Mouse (Mus musculus) kidney, embryonic 16.5 days (tissue): ENCODE measurements around the gene Cd300ld5. TPM values are rescaled to one million over a fixed set of nuclear protein-coding genes. Genes with fewer than 3 reads are reported as not detected.

ENCODE experiments used
- ATAC-seq: fragments of 200-750 bp; cut with Nextera tagmentation; 2 replicates; pipeline ENCODE4 v1.8.0; 2017; ENCODE audit warnings: moderate TSS enrichment; ENCODE audit not compliant: low FRiP score, low TSS enrichment
- H3K27ac ChIP-seq: fragments of 300-500 bp; sonication (generic); 2 replicates; pipeline ENCODE4 v1.5.1; 2014; ENCODE audit warnings: low read length
- H3K27me3 ChIP-seq: fragments of 300-500 bp; sonication (generic); 2 replicates; pipeline ENCODE4 v1.6.1; 2014; ENCODE audit warnings: low read length, control low read depth, mixed read lengths; ENCODE audit not compliant: insufficient read depth
- H3K36me3 ChIP-seq: fragments of 300-500 bp; sonication (generic); 2 replicates; pipeline ENCODE4 v1.6.1; 2014; ENCODE audit warnings: low read length, control low read depth, mixed read lengths; ENCODE audit not compliant: insufficient read depth
- H3K4me1 ChIP-seq: fragments of 300-500 bp; sonication (generic); 2 replicates; pipeline ENCODE4 v1.6.1; 2014; ENCODE audit warnings: low read length, control low read depth, mixed read lengths; ENCODE audit not compliant: insufficient read depth
- H3K4me2 ChIP-seq: fragments of 300-500 bp; sonication (generic); replicated peaks from 2 replicates; pipeline ENCODE4 v1.6.1; 2014; ENCODE audit warnings: low read depth, low read length
- H3K4me3 ChIP-seq: fragments of 300-500 bp; sonication (generic); 2 replicates; pipeline ENCODE4 v1.5.1; 2014; ENCODE audit warnings: mild to moderate bottlenecking, low read length
- H3K9ac ChIP-seq: fragments of 300-500 bp; sonication (generic); replicated peaks from 2 replicates; pipeline ENCODE4 v1.6.1; 2014; ENCODE audit warnings: low read length
- H3K9me3 ChIP-seq: fragments of 300-500 bp; sonication (generic); 2 replicates; pipeline ENCODE4 v1.6.1; 2016; ENCODE audit warnings: low read length, control low read depth
- WGBS: fragments of 180-500 bp; shearing (Covaris S2); extraction: QIAGEN DNeasy Blood & Tissue Kit; methylation state at CpG from one replicate; pipeline ENCODE4 v1.1.7; 2014; 5-methylcytosine and 5-hydroxymethylcytosine counted together
- polyA plus RNA-seq: library from polyadenylated mRNA; unstranded; fragments of >200 nt; fragmentation: Nextera tagmentation; extraction: Ambion mirVana; gene quantifications from 2 replicates; pipeline ENCODE4 v1.2.1, GENCODE M21; 2015

Gene Cd300ld5
- polyA plus RNA-seq, 1 experiment from 2014 or later: not detected

DNA sequence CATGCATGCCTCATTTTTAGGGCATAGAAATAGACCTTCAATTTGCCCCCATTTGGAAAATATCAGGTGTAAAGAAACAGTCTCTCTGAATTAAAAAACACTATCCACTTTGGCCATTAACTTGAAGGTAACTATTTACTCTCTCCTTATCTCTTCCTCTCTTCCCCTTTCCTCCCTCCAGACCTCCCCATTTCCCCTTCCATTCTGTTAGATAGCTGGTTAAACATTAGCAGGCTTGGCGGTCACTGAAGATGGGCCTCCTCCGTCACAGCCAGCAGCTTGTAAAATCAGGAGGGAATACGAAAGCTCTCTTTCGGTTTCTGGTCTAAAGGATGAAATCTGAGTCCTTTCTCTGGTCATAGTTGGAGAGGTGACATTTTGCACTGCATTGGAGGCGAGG, 38.3 kb upstream of the Cd300ld5 start:
- Histone ChIP-seq H3K4me2 (no peak overlapping the region), H3K36me3 (no peaks in the 10 kb centered on the region), H3K27me3 (no peaks in the 10 kb centered on the region), H3K4me3 (no peak overlapping the region), H3K9me3 (no peaks in the 10 kb centered on the region), H3K27ac (no peak overlapping the region), H3K4me1 (peaks cover 12% of the 10 kb centered on the region), H3K9ac (no peak overlapping the region)
- 49% methylated on average over 5 of the region's 5 CpGs for WGBS
- ATAC-seq: no peak

- Histone ChIP-seq H3K27ac (no peak overlapping the region), H3K9ac (no peak overlapping the region), H3K36me3 (no peaks in the 10 kb centered on the region), H3K27me3 (no peaks in the 10 kb centered on the region), H3K4me1 (peaks cover 12% of the 10 kb centered on the region), H3K4me2 (no peak overlapping the region), H3K9me3 (no peaks in the 10 kb centered on the region), H3K4me3 (no peak overlapping the region)
- no peak for ATAC-seq
- WGBS: 72% methylated on average over 7 of the region's 7 CpGs
Observed at GRCm38 (mm10) chr11:115075407-115075806, 37.8 kb upstream of the Cd300ld5 start.

DNA sequence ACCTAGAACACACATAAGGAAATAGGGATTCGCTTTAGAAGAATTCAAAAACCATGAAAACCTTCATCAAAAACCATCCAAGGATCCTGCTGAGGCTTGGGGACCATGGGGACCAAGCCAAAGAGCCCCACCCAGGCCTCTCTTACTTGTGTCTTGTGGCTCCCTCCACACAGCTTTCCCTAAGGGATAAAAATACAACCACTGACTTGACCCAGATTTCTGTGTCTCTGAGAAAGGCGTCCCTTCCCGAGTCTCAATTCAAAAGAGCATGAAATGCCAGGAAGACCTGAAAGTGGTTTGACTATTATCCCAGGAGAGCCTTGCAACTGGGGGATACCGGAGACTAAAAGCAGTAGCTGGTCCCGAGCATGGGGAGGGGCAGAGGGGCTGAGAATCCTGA, 35.4 kb upstream of the Cd300ld5 start:
- Histone ChIP-seq H3K9me3 (no peaks in the 10 kb centered on the region), H3K9ac (no peak overlapping the region), H3K4me2 (no peak overlapping the region), H3K27me3 (no peaks in the 10 kb centered on the region), H3K36me3 (no peaks in the 10 kb centered on the region), H3K4me1 (peaks cover 12% of the 10 kb centered on the region), H3K4me3 (no peak overlapping the region), H3K27ac (no peak overlapping the region)
- ATAC-seq: no peak
- 72% methylated on average over 5 of the region's 5 CpGs for WGBS

DNA sequence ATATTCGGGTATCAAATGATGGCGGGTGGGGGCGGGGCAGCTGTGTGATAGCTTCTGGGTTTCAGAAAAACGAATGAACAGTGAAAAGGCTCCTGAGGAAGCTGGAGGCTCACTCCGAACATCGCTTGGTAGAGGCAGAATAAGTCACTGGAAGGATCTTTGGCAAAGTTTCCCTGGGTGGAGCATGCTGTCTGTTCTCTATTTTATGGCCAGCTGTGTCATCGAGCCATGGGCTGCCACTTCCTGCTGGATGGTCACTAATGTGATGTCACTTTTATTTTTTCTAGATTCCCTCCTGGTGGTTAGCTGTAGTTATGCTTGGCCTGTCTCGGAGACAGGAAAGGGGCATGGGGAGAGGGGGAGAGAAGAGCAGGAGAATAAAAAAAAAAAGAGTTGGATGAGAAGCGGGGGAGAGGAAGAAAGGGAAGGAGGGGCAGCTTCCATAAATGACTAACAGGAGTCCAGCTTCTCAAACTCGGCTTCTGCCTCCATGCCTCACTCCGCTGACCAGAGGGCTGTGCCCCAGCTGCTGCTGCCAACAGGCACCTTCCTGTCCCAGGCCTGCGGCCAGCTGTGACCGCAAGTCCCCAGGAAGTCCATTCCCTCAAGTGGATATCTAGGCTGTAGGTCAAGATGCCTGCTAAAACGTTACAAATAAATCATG, 34.2 kb upstream of the Cd300ld5 start:
- peak overlapping the region; percentile 11; the same call in 1 of the 2 replicates for H3K4me3 ChIP-seq
- 8% methylated on average over 13 of the region's 14 CpGs for WGBS
- peak overlapping the region; percentile 67 for H3K27ac ChIP-seq
- H3K4me1 ChIP-seq: peaks cover 12% of the 10 kb centered on the region
- no peaks in the 10 kb centered on the region for H3K27me3 ChIP-seq
- H3K4me2 ChIP-seq: peak overlapping the region; percentile 42
- peak; percentile 84 for ATAC-seq
- H3K9me3 ChIP-seq: no peaks in the 10 kb centered on the region
- H3K9ac ChIP-seq: no peak overlapping the region
- no peaks in the 10 kb centered on the region for H3K36me3 ChIP-seq

- H3K4me3 ChIP-seq: peak overlapping the region; percentile 11; the same call in 1 of the 2 replicates
- peaks cover 12% of the 10 kb centered on the region for H3K4me1 ChIP-seq
- H3K27me3 ChIP-seq: no peaks in the 10 kb centered on the region
- no peaks in the 10 kb centered on the region for H3K9me3 ChIP-seq
- no peak for ATAC-seq
- H3K27ac ChIP-seq: peak overlapping the region; percentile 67
- H3K9ac ChIP-seq: no peak overlapping the region
- 9% methylated on average over 9 of the region's 9 CpGs for WGBS
- H3K36me3 ChIP-seq: no peaks in the 10 kb centered on the region
- H3K4me2 ChIP-seq: peak overlapping the region; percentile 42
Observed at GRCm38 (mm10) chr11:115071015-115071551, 33.5 kb upstream of the Cd300ld5 start.

- Histone ChIP-seq H3K27ac (no peak overlapping the region), H3K27me3 (no peaks in the 10 kb centered on the region), H3K4me1 (peaks cover 7% of the 10 kb centered on the region), H3K9me3 (no peaks in the 10 kb centered on the region), H3K9ac (no peak overlapping the region), H3K4me2 (no peak overlapping the region), H3K36me3 (no peaks in the 10 kb centered on the region), H3K4me3 (no peak overlapping the region)
- 69% methylated on average over 6 of the region's 6 CpGs for WGBS
- ATAC-seq: no peak
Observed at GRCm38 (mm10) chr11:115066768-115067167, 29.2 kb upstream of the Cd300ld5 start.

- H3K4me3 ChIP-seq: no peak within 1 kb of the TSS
- H3K36me3 ChIP-seq: no peaks in the 10 kb centered on the region
- no peak within 1 kb of the TSS for H3K4me2 ChIP-seq
- no peaks in the 10 kb centered on the region for H3K27me3 ChIP-seq
- H3K9ac ChIP-seq: no peak within 1 kb of the TSS
- no peaks in the 10 kb centered on the region for H3K4me1 ChIP-seq
- no peaks in the 10 kb centered on the region for H3K9me3 ChIP-seq
- 22% methylated on average over 5 of the region's 5 CpGs for WGBS
- no peak within 1 kb of the TSS for H3K27ac ChIP-seq
- ATAC-seq: no peak
Observed at GRCm38 (mm10) chr11:115062077-115062476, 24.5 kb upstream of the Cd300ld5 start, which contains the start of gene Cd300e. Gene Cd300e (minus strand): TSS chr11:115062177.

- H3K27ac ChIP-seq: no peak overlapping the region
- no peak overlapping the region for H3K4me2 ChIP-seq
- 69% methylated on average over 2 of the region's 2 CpGs for WGBS
- no peak overlapping the region for H3K9ac ChIP-seq
- H3K27me3 ChIP-seq: no peaks in the 10 kb centered on the region; the same call in 1 of the 2 replicates
- no peaks in the 10 kb centered on the region for H3K9me3 ChIP-seq
- no peak for ATAC-seq
- no peak overlapping the region for H3K4me3 ChIP-seq
- no peaks in the 10 kb centered on the region for H3K36me3 ChIP-seq
- no peaks in the 10 kb centered on the region for H3K4me1 ChIP-seq
Observed at GRCm38 (mm10) chr11:115059797-115060196, 22.2 kb upstream of the Cd300ld5 start.

DNA sequence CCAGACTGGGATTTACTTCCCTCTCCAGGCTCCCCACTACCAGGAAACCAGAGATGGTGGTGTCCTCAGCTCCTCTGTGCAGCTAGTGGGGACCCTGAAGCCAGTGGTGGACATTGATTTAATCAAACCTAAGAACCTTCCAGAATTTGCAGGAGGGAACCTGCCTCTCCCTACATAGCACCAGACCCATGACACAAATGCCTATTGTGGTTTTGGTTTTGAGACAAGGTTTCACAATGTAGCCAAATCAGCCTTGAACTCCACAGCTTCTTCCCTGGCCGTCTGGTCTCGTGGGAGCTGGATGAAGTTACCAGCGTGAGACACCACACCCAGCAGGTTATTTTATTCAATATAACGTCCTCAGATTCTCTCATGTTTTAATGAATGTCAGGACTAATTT, 21.1 kb upstream of the Cd300ld5 start:
- H3K36me3 ChIP-seq: no peaks in the 10 kb centered on the region
- H3K4me3 ChIP-seq: no peak overlapping the region
- no peak overlapping the region for H3K9ac ChIP-seq
- no peaks in the 10 kb centered on the region; the same call in 1 of the 2 replicates for H3K27me3 ChIP-seq
- H3K4me2 ChIP-seq: no peak overlapping the region
- H3K9me3 ChIP-seq: no peaks in the 10 kb centered on the region
- H3K27ac ChIP-seq: no peak overlapping the region
- H3K4me1 ChIP-seq: no peaks in the 10 kb centered on the region
- 71% methylated on average over 4 of the region's 4 CpGs for WGBS
- no peak for ATAC-seq

DNA sequence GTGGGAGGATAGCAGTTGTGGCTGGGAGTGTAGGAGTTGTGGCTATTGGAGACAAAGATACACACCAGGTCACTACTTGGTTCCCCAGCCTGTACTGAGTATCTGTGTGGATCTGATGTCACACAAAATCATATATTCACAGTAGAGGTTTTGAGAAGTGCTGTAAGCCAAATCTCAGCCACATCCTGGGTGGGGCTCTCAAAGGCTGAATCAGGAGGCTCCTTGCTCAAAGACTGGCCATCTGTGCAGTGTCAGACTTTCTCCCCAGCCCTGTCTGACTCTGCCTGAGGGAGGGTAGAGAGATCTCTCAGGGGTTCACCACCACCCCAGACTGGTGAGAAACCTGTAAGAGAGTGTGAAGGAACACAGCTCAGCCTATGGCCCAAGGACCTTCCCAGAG, 17.0 kb upstream of the Cd300ld5 start:
- Histone ChIP-seq H3K4me3 (no peak overlapping the region), H3K4me1 (no peaks in the 10 kb centered on the region), H3K4me2 (no peak overlapping the region), H3K36me3 (no peaks in the 10 kb centered on the region), H3K27ac (no peak overlapping the region), H3K9me3 (no peaks in the 10 kb centered on the region), H3K27me3 (no peaks in the 10 kb centered on the region; the same call in 1 of the 2 replicates), H3K9ac (no peak overlapping the region)
- no peak for ATAC-seq
